Mouse (Mus musculus) urinary bladder, postnatal 4 days (tissue): ENCODE data around the gene Gpx4.
"Not testable (repeated sequence)": the region's sequence is repeated elsewhere in the genome, so short reads cannot be mapped to it uniquely, and the experiment has no call there.

Experiments
- DNase-seq, 2 experiments: peaks; one replicate each; pipeline ENCODE4 v3.0.0; 2021 to 2022; ENCODE audit warnings: low spot score in 2 of 2

The Gpx4 gene

DNA sequence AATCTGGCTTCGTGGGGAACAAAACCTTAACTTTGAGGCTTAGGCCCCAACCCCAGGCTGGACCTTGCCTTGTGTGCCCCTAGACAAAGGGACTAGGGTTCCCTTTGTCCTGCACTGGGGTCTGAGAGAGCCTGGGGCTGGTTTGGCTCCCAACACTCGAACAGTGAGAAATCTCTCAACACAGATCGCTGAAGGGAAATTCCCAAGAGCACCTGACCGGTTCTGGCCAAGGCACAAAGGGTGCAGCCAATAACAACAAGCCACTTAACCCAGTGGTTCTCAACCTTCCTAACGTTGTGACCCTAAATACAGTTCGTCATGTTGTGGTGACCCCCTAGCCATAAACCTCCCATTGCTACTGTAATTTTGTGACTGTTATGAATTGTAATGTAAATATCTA lies 3.3 kb downstream of the Gpx4 start:
- DNase-seq, result no peak

DNA sequence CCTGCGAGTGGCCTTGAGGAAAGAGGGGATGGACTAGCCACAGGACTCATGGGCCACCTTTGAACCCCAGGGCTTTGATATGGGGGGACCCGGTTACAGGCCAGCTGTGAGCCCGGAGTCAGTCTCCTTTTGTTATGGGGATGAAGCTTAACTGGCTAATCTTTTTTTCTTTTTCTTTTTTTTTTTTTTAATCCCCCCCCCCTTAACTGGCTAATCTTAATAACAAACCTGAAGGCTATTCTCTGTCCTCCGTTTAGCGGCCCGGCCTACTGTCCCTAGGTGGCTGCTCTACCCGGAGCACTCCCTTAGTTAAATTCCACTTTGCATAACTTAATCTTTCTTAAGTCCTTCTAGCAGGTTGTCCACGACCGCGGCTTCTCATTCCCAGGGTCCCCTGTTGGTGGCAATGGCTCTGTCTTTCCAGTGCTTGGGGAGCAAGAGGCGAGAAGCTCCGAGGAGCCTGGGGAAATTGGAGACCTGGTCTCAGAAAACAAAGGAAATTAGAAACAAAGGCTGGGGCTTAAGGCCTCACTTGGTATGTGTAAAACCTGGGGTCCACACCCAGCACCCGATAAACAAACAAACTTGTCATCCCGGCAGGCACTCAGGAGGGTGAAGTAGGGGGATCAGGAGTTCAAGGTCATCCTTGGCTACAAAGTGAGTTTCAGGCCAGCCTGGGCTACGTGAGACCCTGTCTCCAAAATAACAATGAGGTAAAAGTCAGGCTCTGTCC lies 4.1 kb downstream of the Gpx4 start:
- DNase-seq, result no peak

- no peak for DNase-seq
Observed at GRCm38 (mm10) chr10:80051618-80052373, 4.8 kb downstream of the Gpx4 start.

DNA sequence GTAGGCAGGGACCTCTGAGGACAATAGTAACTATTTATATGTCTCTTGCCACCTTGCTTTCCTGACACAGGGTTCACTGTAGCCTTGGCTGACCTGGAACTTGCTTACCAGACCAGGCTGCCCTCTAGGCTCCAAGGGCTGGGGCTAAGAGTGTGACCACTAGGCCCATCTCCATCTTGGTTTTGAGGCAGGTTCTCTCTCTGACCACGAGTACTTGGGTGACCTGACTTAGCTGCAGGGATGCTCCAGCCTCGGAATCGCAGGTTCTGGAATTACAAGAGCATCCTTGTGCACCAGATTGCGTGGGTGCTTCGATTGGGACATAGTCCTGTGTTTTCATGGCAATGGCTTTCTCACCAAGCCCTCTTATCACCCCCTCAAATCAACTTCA lies 5.4 kb downstream of the Gpx4 start:
- no peak for DNase-seq

DNA sequence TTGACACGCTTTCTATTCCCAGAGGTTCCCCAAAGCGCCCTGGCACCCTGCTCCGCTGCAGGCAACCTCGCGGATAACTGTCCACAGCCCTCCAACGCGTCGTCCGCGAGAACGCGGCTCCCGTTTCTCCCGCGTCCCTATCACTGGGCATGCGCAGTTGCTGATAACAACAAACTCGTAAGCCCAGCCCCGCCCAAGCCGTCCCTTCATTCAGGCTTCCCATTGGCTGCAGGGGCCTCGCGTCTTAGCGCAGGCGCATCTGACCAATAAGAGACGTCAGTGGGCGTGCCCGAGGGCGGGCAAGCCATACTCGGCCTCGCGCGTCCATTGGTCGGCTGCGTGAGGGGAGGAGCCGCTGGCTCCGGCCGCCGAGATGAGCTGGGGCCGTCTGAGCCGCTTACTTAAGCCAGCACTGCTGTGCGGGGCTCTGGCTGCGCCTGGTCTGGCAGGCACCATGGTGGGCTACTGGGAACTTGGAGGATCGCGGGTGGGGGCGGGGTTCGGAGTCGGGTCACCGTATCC lies 6.4 kb downstream of the Gpx4 start:
- peak; percentile 100 for DNase-seq

GRCm38 (mm10) chr10:80053831-80054815 lies 7.2 kb downstream of the Gpx4 start:
- peak in 1 of 2 experiments; percentile 69 for DNase-seq

DNA sequence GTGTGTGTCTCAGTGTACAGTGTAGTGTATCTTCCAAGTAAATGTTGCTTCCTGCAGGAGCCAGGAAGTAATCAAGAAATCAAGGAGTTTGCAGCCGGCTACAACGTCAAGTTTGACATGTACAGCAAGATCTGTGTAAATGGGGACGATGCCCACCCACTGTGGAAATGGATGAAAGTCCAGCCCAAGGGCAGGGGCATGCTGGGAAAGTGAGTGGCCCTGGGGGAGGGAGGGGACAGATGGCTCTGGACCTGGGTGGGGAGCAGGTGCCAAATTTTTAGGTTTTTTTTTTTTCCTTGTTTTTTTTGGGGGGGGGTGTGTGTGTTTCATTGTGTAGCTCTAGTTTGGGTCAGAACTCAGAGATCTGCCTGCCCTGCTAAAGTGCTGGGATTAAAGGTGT lies 7.9 kb downstream of the Gpx4 start:
- DNase-seq, result not testable (repeated sequence)

DNA sequence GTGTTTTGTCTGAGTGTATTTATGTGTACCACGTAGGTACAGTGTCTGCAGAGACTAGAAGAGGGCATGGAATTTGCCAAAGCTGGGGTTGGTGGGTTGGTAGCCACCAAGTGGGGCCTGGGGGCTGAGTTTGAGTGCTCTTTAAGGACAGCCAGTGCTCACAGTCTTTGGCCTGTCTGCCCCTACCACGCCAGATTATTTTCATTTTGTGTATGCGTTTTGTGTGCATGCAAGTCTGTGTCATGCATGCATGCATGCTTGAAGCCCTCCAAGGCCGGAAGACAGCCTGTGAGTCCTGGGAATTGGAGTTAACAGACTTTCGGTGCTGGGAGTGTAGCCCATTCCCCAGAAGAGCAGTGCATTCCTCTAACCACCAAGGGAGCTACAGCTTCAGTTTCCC lies 8.4 kb downstream of the Gpx4 start:
- DNase-seq, result no peak

- no peak for DNase-seq
Observed at GRCm38 (mm10) chr10:80055891-80056290, 8.9 kb downstream of the Gpx4 start.

DNA sequence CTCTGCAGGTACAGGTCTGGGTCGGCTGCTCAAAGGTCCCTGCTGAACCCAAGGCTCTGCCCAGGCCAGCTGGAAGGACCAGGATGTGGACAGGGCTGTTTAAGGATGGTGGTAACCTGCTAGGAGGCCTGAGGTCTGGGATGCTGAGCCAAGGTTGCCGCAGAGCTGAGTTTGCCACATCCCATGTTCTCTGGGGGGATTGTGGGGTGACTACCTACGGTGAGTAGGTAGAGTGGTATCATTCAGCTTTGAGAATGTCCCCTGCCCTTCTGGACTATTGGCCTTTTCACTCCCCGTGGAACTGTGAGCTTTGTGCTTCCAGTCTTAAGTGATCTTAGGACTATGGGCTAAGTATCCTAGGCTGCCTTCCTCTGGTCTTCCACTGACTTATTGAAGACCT lies 9.5 kb downstream of the Gpx4 start:
- no peak for DNase-seq

- no peak for DNase-seq
Observed at GRCm38 (mm10) chr10:80056976-80057682, 10.2 kb downstream of the Gpx4 start.

DNA sequence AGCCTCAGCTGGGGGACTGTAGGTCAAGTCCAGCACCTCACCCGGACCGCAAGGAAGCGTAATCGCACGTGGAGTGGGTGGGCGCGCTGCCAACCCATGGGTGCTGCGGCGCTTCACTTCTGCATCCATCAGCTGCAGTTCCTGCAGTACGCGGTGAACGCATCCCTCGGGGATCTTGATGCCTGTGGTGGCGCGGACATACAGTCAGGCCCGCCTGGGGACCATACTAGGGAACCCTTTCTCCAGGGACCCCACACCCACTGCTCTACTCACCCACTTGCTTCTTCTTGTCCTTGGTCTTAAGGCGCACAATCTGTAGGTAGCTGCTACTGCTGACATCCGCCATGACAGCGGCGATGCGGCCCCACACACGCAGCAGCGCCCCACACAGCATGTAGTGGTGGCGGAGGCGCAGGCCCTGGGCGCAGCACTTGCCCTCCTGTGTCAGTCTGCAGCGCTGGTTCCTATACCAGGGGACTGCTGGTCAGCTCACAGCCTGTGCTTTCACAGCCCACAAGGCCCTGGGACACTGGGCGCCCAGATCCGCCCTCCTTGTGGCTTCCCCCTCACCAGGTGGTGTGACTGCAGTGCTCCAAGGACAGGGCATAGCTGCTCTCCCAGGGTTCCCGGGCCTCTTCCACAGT lies 10.8 kb downstream of the Gpx4 start:
- no peak for DNase-seq

GRCm38 (mm10) chr10:80063104-80063503 lies 16.1 kb downstream of the Gpx4 start:
- no peak for DNase-seq

- DNase-seq, result no peak
Observed at GRCm38 (mm10) chr10:80063877-80064650, 17.1 kb downstream of the Gpx4 start.

- no peak for DNase-seq
Observed at GRCm38 (mm10) chr10:80069251-80069650, 22.3 kb downstream of the Gpx4 start.

GRCm38 (mm10) chr10:80069948-80070450 lies 23.0 kb downstream of the Gpx4 start:
- DNase-seq, result no peak

GRCm38 (mm10) chr10:80070837-80071515 lies 24.0 kb downstream of the Gpx4 start:
- peak; percentile 74 to 75 for DNase-seq

DNA sequence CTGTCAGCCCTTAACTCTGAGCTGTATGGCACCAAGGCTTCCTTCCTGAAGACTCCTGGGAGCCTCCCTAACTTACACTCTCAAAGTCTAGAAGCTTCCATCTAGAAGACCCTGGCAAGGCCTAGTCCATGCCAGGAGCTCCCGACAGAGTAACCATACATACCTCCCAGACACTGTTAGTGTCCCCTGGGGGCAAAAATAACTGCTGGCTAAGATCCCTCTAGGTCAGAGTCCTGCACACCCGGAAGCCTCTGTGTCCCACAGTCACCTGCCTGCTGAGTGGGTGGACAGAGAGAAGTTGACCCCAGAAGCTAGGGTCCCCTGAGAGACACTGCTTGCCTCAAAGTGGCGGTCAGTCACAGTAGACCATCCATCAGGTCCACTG lies 24.5 kb downstream of the Gpx4 start:
- DNase-seq, result no peak
